Mouse (Mus musculus) frontal cortex, postnatal 10 days (tissue): ENCODE data around the gene Mctp2.

Source experiments
- DNase-seq, 2 experiments: peaks; one replicate each; pipeline ENCODE4 v3.0.0; 2022; ENCODE audit warnings: low spot score in 2 of 2, mixed read lengths in 1 of 2

Mctp2 gene

GRCm38 (mm10) chr7:72096433-72096832, 210.0 kb downstream of the Mctp2 start:
- DNase-seq: no peak

DNA sequence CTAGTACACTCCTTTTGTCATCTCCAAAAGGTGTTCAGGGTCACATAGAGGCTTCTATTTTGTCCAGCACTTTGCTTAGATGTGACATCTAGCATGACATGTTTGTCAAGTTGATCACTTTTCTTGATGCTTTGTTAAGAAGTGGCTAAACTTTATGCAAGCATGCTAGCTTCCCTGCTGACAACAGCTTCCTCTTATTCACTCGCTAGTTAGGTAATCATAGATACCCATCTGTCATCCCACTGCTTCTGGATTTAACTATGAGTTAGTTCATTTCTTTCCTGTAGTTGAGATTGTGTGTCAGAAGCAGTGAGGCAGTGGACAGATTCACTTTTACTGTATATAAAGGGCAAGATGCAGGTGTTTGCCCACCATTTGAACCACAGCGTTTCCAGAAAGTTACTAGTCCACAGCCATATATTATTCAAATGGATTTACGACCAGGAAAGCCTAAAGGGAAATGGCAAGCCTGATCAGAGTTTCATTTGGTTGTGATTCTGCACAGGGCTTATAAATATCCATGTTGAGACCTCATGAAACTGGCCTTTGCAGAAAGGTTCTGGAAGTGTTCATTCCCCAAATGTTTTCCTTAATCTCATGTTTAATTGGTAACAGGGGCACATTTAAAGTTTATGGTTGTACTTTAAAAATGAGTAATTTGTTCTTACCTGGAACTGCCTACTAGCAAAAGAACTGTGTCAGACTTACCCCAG, 216.8 kb downstream of the Mctp2 start:
- DNase-seq: no peak

GRCm38 (mm10) chr7:72080705-72081104, 225.7 kb downstream of the Mctp2 start:
- DNase-seq: no peak

DNA sequence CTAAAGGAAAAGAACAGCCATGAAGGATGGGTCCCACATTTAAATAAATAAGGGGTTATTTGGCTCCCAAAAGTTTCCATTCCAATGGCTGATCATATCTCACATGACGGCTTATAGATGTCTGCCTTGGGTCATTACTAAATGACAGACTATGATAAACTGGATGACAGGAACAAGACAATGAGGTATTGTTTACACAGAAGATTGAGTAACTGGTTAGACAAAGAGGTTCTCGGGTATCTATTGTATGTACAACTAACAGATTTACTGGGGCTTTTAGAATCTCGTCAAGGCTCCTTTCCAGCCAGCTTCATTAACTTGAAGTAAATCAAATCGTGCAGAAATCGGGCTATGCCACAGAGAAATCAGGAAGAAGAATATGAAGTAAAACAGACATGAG, 227.5 kb downstream of the Mctp2 start:
- no peak for DNase-seq

GRCm38 (mm10) chr7:72071418-72072184, 234.8 kb downstream of the Mctp2 start:
- DNase-seq: no peak

DNA sequence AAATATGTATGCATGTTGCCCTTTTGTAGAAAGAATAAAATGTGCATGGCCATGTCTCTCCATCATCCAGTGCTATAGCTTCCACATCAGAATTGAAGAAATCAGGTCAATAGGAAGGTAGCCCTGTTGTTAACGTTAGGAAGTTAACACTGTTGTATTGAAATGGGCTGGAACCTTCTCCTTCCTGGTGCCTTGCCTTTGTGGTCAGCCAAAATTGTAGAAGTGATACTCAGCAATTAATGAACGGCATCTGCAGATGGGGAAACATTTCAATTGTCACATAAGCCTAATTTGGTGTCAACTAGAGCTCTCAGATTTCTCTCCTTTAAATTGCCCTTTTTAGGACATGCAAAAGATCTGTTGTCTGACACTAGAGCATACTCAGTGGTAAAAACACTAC, 238.0 kb downstream of the Mctp2 start:
- no peak for DNase-seq

DNA sequence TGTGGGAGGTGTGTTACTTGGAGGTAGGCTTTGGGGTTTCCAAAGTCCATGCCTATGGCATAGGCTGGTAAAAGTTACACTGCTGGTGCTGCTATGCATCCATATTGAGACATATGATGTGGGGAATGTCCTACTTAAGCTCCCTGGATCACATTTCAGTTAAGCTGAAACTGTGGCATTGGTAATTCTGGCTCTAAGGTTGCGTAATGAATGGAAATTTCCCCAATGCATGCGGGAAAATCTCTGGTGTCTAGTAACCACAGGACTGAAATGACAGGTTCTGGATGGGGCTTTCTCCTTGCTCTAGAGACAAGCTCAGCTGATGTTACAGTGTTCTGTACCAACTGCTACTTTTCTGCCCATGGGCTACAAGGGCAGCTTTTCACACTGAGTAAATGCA, 240.1 kb downstream of the Mctp2 start:
- DNase-seq: no peak

DNA sequence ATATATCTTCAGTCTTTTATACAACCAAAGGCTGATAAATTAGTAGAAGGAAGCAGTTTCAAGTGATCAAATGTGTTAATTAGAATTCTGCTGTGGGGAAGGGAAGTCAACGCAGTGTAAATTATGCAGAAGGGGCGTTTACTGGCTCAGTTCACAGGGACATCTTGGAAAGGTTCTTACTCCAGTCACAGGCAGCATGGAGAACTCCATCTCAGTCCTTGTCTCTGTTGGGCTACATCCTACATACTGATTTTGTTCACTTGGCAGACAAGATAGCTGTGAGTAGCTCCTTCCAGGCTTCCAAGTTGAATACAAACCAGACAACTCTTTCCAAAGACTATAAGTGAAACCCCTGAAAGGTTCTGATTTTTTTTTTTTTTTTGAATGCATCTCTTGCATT, 254.6 kb downstream of the Mctp2 start:
- no peak for DNase-seq

DNA sequence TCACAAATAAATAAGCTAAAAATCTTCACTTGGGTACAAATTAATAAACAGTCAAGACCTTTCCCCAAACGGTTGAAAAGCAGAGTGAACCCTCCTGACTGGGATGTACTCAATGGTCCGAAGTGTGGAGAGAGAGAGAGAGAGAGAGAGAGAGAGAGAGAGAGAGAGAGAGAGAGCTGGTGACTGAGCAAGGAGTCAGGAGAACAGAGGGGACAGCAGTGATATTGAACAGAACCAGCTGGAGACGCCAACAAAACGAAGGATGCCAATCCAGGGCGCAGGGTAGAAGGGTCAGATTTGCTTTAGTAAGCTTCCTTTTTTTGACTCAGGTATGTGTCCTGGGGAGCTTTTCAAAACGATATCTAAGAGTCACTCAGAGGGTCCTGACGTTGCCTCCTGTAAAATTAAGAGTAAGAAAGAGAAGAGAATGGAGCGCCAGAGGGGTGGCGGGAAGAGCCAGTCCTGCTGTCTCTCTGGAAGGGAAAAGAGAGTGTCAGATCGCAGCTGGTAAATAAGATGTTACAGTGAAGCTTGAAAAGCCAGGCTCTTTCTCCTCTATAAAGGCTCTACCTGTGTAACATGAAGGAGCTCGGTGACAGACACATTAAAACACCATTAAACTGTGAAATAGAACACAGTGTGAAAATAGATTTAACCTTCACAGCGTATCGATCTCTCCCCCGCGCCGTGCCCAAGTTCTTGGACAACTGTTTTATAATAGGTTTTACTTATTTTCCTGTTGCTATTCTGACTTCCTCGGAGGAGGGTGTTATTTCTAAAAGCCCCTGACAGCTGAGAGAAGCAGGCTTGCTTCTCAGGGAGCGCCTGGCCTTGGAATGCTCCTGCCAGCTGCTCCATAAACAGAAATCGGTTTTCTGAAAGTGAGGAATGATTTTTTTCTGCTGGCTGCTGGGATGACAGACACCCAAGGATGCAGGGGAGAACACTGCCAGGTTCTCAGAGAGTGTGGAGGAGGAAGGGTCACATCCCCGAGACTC, 258.5 kb downstream of the Mctp2 start:
- DNase-seq: peak in 1 of 2 experiments; percentile 18
